Mouse (Mus musculus): Measurements from ENCODE around the gene Zkscan1. TPM values are rescaled to one million over a fixed set of nuclear protein-coding genes. Genes with fewer than 3 reads are reported as not detected.
"Not testable (repeated sequence)": the region's sequence is repeated elsewhere in the genome, so short reads cannot be mapped to it uniquely, and the experiment has no call there.

Zkscan1 gene
- polyA plus RNA-seq, 1 experiment: 15.1 TPM

DNA sequence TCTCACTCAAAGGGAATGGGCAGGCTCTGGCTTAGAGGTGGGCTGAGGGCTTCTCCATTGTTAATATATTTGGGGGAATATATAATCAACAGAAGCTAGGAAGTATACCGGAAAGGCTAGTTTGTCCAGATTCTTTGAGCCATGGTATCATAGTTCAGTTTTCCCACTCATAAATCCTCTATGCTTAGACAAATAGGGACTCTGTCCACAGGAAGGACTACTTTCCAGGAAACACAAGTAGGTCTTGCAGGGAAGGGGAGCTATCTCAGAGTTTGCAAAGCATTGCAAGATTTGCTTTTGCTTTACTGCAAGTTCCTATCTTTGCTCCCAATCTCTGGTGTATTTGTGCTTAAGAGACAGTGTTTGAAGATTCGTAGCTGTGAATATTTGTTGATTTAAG is 20.1 kb downstream of the Zkscan1 start:
- Histone ChIP-seq H3K9ac (ENCODE audit: low read depth, poor library complexity, severe bottlenecking) (no peak overlapping the region), H3K4me3 (ENCODE audit: low read depth, low read length) (no peak overlapping the region), H3K9me3 (replicated peaks; ENCODE audit: control insufficient read depth, insufficient read depth, low read length, poor library complexity, severe bottlenecking) (no peaks in the 10 kb centered on the region), H3K36me3 (ENCODE audit: control insufficient read depth, insufficient read depth, low read length, poor library complexity, severe bottlenecking) (peaks cover 41% of the 10 kb centered on the region), H3K27me3 (ENCODE audit: control insufficient read depth, insufficient read depth, low read length, poor library complexity, severe bottlenecking) (no peaks in the 10 kb centered on the region), H3K4me1 (ENCODE audit: control insufficient read depth, insufficient read depth, low read length) (no peaks in the 10 kb centered on the region), H3K27ac (ENCODE audit: insufficient read depth, low read length) (no peak overlapping the region)
- TF ChIP-seq EP300 (IDR thresholded peaks at IDR 0.05; ENCODE audit: insufficient read depth, low read depth, low read length) (no peak), POLR2A (IDR thresholded peaks at IDR 0.05; ENCODE audit: insufficient read depth, low read length) (no peak), CTCF (IDR thresholded peaks at IDR 0.05; ENCODE audit: low read depth, low read length) (no peak)

DNA sequence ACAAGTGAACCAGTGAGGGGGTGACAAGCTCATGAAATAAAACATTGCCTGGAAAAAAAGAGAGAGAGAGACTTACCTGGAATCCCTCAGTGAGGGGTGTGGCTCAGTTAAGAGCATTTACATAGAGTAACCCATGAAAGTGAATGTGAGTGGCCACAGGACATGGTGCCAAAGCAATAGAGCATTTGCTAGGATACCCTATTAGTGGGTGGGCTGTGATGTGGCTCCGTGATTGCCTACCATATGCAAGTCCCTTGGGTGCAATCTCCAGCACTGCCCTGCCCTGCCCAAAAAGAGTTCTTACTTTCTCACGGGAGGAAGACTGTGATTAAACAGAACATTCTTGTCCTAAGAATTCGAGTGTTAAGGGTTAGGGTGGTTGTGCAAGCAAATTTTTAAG is 22.2 kb downstream of the Zkscan1 start:
- Histone ChIP-seq H3K27ac (ENCODE audit: insufficient read depth, low read length) (no peak overlapping the region), H3K9me3 (replicated peaks; ENCODE audit: control insufficient read depth, insufficient read depth, low read length, poor library complexity, severe bottlenecking) (no peaks in the 10 kb centered on the region), H3K4me3 (ENCODE audit: low read depth, low read length) (no peak overlapping the region), H3K36me3 (ENCODE audit: control insufficient read depth, insufficient read depth, low read length, poor library complexity, severe bottlenecking) (peaks cover 20% of the 10 kb centered on the region), H3K9ac (ENCODE audit: low read depth, poor library complexity, severe bottlenecking) (no peak overlapping the region), H3K4me1 (ENCODE audit: control insufficient read depth, insufficient read depth, low read length) (no peaks in the 10 kb centered on the region), H3K27me3 (ENCODE audit: control insufficient read depth, insufficient read depth, low read length, poor library complexity, severe bottlenecking) (no peaks in the 10 kb centered on the region)
- TF ChIP-seq POLR2A (IDR thresholded peaks at IDR 0.05; ENCODE audit: insufficient read depth, low read length): no peak
- TF ChIP-seq CTCF (IDR thresholded peaks at IDR 0.05; ENCODE audit: low read depth, low read length): no peak
- no peak for TF ChIP-seq EP300 (IDR thresholded peaks at IDR 0.05; ENCODE audit: insufficient read depth, low read depth, low read length)

DNA sequence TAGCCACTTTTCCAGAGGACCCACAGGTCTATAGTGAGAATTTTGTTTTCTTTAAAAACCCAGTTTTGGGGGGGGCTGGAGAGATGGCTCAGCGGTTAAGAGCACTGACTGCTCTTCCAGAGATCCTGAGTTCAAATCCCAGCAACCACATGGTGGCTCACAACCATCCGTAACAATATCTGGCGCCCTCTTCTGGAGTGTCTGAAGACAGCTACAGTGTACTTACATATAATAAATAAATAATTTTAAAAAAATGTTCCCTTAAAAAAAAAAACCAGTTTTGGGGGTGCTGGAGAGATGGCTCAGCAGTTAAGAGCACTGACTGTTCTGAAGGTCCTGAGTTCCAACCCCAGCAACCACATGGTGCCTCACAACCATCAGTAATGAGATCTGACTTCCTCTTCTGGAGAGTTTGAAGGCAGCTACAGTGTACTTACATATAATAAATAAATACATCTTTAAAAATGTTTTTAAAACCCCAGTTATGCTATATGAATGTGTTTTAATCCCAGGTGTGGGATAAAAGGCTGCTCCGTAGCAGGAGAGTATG is 25.0 kb downstream of the Zkscan1 start:
- H3K36me3 ChIP-seq (ENCODE audit: control insufficient read depth, insufficient read depth, low read length, poor library complexity, severe bottlenecking); H3K27me3 ChIP-seq (ENCODE audit: control insufficient read depth, insufficient read depth, low read length, poor library complexity, severe bottlenecking); H3K4me1 ChIP-seq (ENCODE audit: control insufficient read depth, insufficient read depth, low read length); H3K4me3 ChIP-seq (ENCODE audit: low read depth, low read length); H3K27ac ChIP-seq (ENCODE audit: insufficient read depth, low read length); H3K9ac ChIP-seq (ENCODE audit: low read depth, poor library complexity, severe bottlenecking); H3K9me3 ChIP-seq (replicated peaks; ENCODE audit: control insufficient read depth, insufficient read depth, low read length, poor library complexity, severe bottlenecking): not testable (repeated sequence)

DNA sequence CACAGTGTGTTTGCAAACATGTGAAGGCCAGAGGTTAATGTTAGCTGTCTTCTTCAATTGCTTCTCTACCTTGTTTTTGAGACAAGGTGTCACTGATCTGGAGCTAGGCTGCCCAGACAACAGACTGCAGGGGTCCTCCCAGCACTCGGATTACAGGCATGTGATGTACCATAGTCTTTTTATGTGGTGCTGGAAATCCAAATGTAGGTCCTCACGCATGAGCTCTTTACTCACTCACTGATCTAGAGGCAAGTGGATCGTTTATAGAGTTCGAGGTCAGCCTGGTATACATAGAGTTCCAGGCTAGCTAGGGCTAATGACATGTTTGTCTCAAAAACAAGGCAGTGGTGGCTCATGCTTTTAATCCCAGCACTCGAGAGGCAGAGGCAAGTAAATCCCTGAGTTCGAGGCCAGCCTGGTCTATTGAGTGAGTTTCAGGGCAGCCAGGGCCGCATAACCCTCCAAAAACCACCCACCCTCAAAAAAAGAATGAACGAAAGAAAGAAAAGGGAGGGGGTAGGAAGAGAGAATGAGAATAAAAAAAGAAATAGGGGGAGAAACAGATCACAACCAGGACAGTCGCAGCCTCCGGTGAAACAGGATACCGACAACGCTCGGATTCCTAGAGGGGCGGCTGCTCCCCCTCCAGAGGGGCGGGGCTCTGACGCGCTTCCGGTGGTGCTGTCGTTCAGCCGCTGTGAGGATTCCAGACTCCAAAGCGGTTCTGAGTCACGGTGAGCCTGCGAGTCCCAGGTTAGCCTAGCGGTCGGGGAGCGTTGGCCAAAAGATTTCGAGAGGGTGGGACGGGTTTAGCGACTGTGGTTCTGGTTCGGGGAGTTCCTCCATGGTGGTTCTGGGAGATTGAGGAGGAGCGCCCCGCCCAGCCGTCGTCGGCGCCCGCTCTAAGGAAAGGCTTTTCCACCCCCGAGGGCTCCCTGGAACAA is 31.6 kb downstream of the Zkscan1 start, which contains the start of gene Zscan21:
TSS of gene Zscan21 (plus strand) at position 649 of the 944 bp plus-strand sequence.
- peak within 1 kb of the TSS; percentile 82 for H3K27ac ChIP-seq (ENCODE audit: insufficient read depth, low read length)
- H3K4me3 ChIP-seq (ENCODE audit: low read depth, low read length): peak within 1 kb of the TSS; percentile 77
- no peaks in the 10 kb centered on the region for H3K27me3 ChIP-seq (ENCODE audit: control insufficient read depth, insufficient read depth, low read length, poor library complexity, severe bottlenecking)
- peaks cover 9% of the 10 kb centered on the region for H3K36me3 ChIP-seq (ENCODE audit: control insufficient read depth, insufficient read depth, low read length, poor library complexity, severe bottlenecking)
- H3K4me1 ChIP-seq (ENCODE audit: control insufficient read depth, insufficient read depth, low read length): no peaks in the 10 kb centered on the region
- TF ChIP-seq EP300 (IDR thresholded peaks at IDR 0.05; ENCODE audit: insufficient read depth, low read depth, low read length) (peak; percentile 31; the same call in 1 of the 2 replicates), CTCF (IDR thresholded peaks at IDR 0.05; ENCODE audit: low read depth, low read length) (no peak), POLR2A (IDR thresholded peaks at IDR 0.05; ENCODE audit: insufficient read depth, low read length) (peak; percentile 94)
- peak within 1 kb of the TSS; percentile 66 for H3K9ac ChIP-seq (ENCODE audit: low read depth, poor library complexity, severe bottlenecking)
- H3K9me3 ChIP-seq (replicated peaks; ENCODE audit: control insufficient read depth, insufficient read depth, low read length, poor library complexity, severe bottlenecking): peaks cover 4% of the 10 kb centered on the region; the same call in 1 of the 2 replicates

DNA sequence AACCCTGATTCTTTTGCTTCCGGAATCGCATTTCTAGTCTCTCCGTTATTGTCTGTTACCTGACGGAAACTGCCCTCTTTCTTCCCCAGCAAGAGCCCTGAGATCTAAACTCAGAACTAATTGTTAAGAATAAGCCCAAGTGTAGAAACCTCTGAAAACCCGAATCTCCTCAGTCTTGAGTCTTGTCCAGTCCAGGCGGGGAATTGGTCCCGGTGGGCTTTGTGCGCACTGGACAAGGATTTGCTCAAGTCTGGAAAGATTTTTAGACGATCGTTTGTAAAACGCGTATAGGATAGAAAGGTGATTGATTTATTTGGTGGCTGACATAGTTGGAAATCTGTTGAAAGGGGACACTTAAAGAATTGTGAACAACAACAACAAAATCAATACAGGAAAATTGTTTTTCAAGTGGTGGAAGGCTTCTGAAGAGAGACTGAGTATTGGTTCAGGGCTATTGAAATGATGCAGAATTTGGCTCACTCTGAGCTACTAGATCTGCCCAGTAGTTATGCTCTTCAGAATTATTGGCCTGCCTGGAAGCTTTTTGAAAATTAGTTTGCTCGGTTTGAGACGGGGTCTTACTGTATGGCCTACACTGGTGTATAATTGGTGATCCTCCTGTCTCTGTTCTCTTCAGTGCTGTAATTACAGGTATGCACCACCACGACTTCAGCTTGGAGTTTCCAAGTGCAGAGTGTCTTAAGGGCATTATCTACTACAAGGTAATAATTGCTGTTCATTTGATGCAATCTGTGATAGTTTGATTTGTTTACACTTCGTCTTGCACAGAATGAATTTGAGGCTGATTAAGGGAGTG is 32.5 kb downstream of the Zkscan1 start:
- peak overlapping the region; percentile 66 for H3K9ac ChIP-seq (ENCODE audit: low read depth, poor library complexity, severe bottlenecking)
- TF ChIP-seq EP300 (IDR thresholded peaks at IDR 0.05; ENCODE audit: insufficient read depth, low read depth, low read length) (no peak), POLR2A (IDR thresholded peaks at IDR 0.05; ENCODE audit: insufficient read depth, low read length) (no peak), CTCF (IDR thresholded peaks at IDR 0.05; ENCODE audit: low read depth, low read length) (no peak)
- peaks cover 4% of the 10 kb centered on the region; the same call in 1 of the 2 replicates for H3K9me3 ChIP-seq (replicated peaks; ENCODE audit: control insufficient read depth, insufficient read depth, low read length, poor library complexity, severe bottlenecking)

More for the DNA sequence above, 32.5 kb downstream of the Zkscan1 start:
- Histone ChIP-seq H3K27ac (ENCODE audit: insufficient read depth, low read length) (peak overlapping the region; percentile 82), H3K27me3 (ENCODE audit: control insufficient read depth, insufficient read depth, low read length, poor library complexity, severe bottlenecking) (no peaks in the 10 kb centered on the region), H3K36me3 (ENCODE audit: control insufficient read depth, insufficient read depth, low read length, poor library complexity, severe bottlenecking) (peaks cover 9% of the 10 kb centered on the region), H3K4me3 (ENCODE audit: low read depth, low read length) (peak overlapping the region; percentile 77), H3K4me1 (ENCODE audit: control insufficient read depth, insufficient read depth, low read length) (no peaks in the 10 kb centered on the region)
